Mouse (Mus musculus) spleen, adult 2 months (tissue): ENCODE measurements at regions not wholly inside any gene's neighbourhood (a gene's known extent, or its start where the extent isn't known, plus 50 kb on each side); places are given as distances from the start of the nearest gene placed in this dataset.

Experiments used
- DNase-seq, 2 experiments: peaks; one replicate each; pipeline versions ENCODE4 v3.0.0 to v3.0.0-alpha.2; 2012 to 2021; ENCODE audit warnings: low spot score in 2 of 2, low read depth in 1 of 2
- H3K27ac ChIP-seq: fragments of 200-500 bp; 2 replicates; pipeline ENCODE4 v1.5.1; 2012; ENCODE audit warnings: low read length, inconsistent platforms; ENCODE audit not compliant: insufficient read depth
- H3K27me3 ChIP-seq: fragments of 200-500 bp; 2 replicates; pipeline ENCODE4 v1.6.1; 2012; ENCODE audit warnings: mild to moderate bottlenecking, moderate library complexity, low read length, inconsistent platforms; ENCODE audit not compliant: control insufficient read depth, insufficient read depth
- H3K36me3 ChIP-seq: fragments of 200-500 bp; 2 replicates; pipeline ENCODE4 v1.6.1; 2012; ENCODE audit warnings: mild to moderate bottlenecking, low read length, inconsistent platforms; ENCODE audit not compliant: control insufficient read depth, insufficient read depth
- H3K4me1 ChIP-seq: fragments of 200-500 bp; 2 replicates; pipeline ENCODE4 v1.6.1; 2011; ENCODE audit warnings: inconsistent platforms; ENCODE audit not compliant: control insufficient read depth, insufficient read depth, insufficient read length
- H3K4me3 ChIP-seq: fragments of 200-500 bp; 2 replicates; pipeline ENCODE4 v1.5.1; 2011; ENCODE audit warnings: mild to moderate bottlenecking, inconsistent platforms; ENCODE audit not compliant: insufficient read depth, insufficient read length; ENCODE audit errors: extremely low read depth
- CTCF ChIP-seq: fragments of 200-500 bp; IDR thresholded peaks from 2 replicates; pipeline ENCODE4 v1.5.1; 2011; ENCODE audit warnings: mild to moderate bottlenecking, inconsistent platforms; ENCODE audit not compliant: insufficient read depth, insufficient read length, insufficient replicate concordance; ENCODE audit errors: extremely low read depth
- POLR2A ChIP-seq: fragments of 200-500 bp; IDR thresholded peaks from 2 replicates; pipeline ENCODE4 v1.6.1; 2011; ENCODE audit warnings: low read depth, low read length, inconsistent platforms
- WGBS: fragments of 180-500 bp; shearing (Covaris S2); methylation state at CpG from one replicate; pipeline ENCODE4 v1.1.7; 2018; 5-methylcytosine and 5-hydroxymethylcytosine counted together

- no peaks in the 10 kb centered on the region for H3K36me3 ChIP-seq
Observed at GRCm38 (mm10) chr12:70608672-70609071, 155.8 kb downstream of the Tmx1 start.

GRCm38 (mm10) chr12:70609116-70609871 is 156.4 kb downstream of the Tmx1 start:
- no peak for TF ChIP-seq POLR2A
- no peak for TF ChIP-seq CTCF
- Histone ChIP-seq H3K27ac (0 out of 2 replicates have a peak overlapping the region, but pooled peaks have one; percentile 12), H3K4me1 (no peaks in the 10 kb centered on the region), H3K27me3 (no peaks in the 10 kb centered on the region), H3K4me3 (no peak overlapping the region), H3K36me3 (no peaks in the 10 kb centered on the region)
- no peak for DNase-seq
- WGBS: 85% methylated on average over 7 of the region's 7 CpGs

More at GRCm38 (mm10) chr12:70608672-70609071, 155.8 kb downstream of the Tmx1 start:
- H3K4me3 ChIP-seq: no peak overlapping the region
- H3K4me1 ChIP-seq: no peaks in the 10 kb centered on the region
- 70% methylated on average over 5 of the region's 5 CpGs for WGBS
- TF ChIP-seq CTCF: no peak
- TF ChIP-seq POLR2A: no peak
- H3K27ac ChIP-seq: 0 out of 2 replicates have a peak overlapping the region, but pooled peaks have one; percentile 12
- no peak for DNase-seq
- H3K27me3 ChIP-seq: no peaks in the 10 kb centered on the region

- no peak overlapping the region for H3K27ac ChIP-seq
- H3K4me1 ChIP-seq: no peaks in the 10 kb centered on the region
- no peak for DNase-seq
- H3K4me3 ChIP-seq: no peak overlapping the region
- no peaks in the 10 kb centered on the region for H3K27me3 ChIP-seq
- TF ChIP-seq POLR2A: no peak
- no peak for TF ChIP-seq CTCF
- H3K36me3 ChIP-seq: no peaks in the 10 kb centered on the region
- 91% methylated on average over 5 of the region's 5 CpGs for WGBS
Observed at GRCm38 (mm10) chr12:70611891-70612290, 159.0 kb downstream of the Tmx1 start.

GRCm38 (mm10) chr12:70613244-70613643 is 160.3 kb downstream of the Tmx1 start:
- no peak for TF ChIP-seq POLR2A
- TF ChIP-seq CTCF: no peak
- 83% methylated on average over 5 of the region's 5 CpGs for WGBS

DNA sequence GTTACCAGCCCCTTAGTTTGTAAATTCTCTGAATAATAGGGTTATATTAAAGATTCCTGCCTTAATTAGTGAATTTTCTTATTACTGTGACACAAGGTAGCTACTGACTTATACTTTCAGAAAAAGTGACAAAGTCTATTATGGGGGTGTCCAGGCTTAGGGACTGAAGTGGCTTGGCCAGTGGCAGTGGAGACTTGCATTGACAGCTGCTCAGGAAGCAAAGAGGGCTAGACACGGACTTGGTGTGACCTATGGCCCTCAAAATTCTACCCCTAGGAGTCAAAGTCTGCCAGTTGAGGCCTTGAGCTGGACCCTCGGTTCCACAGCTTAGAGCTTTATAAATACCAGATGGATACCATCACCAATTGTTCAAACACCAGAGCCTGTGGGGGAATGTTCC is 161.2 kb downstream of the Tmx1 start:
- H3K4me1 ChIP-seq: no peaks in the 10 kb centered on the region
- no peak for TF ChIP-seq POLR2A
- H3K4me3 ChIP-seq: no peak overlapping the region
- no peak overlapping the region for H3K27ac ChIP-seq
- no peaks in the 10 kb centered on the region for H3K27me3 ChIP-seq
- no peak for DNase-seq
- no peaks in the 10 kb centered on the region for H3K36me3 ChIP-seq
- WGBS: 76% methylated on average over 2 of the region's 2 CpGs

More at GRCm38 (mm10) chr12:70613244-70613643, 160.3 kb downstream of the Tmx1 start:
- H3K4me3 ChIP-seq: no peak overlapping the region
- no peak overlapping the region for H3K27ac ChIP-seq
- no peaks in the 10 kb centered on the region for H3K27me3 ChIP-seq
- no peaks in the 10 kb centered on the region for H3K4me1 ChIP-seq
- no peak for DNase-seq
- no peaks in the 10 kb centered on the region for H3K36me3 ChIP-seq

DNA sequence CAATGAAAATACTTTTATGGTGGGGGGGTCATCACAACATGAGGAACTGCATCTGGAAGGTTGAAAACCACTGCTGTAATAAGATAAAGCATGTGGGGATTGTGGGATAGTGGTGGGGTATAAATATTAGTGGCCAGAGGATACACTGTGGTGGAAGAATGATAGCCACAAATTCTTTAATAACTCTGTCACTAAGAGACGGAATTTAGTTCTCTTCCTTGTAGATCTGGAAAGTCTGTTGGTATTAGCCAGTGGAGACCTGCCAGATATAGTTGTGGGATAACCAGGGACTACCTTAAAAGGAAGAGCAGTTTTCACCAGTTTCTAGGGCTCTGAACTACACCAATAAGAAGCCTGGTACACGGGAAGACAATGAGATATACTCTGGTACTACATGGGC is 161.8 kb downstream of the Tmx1 start:
- Histone ChIP-seq H3K4me1 (no peaks in the 10 kb centered on the region), H3K4me3 (no peak overlapping the region), H3K27me3 (no peaks in the 10 kb centered on the region), H3K36me3 (no peaks in the 10 kb centered on the region), H3K27ac (no peak overlapping the region)
- TF ChIP-seq POLR2A: no peak
- 93% methylated on average over 2 of the region's 2 CpGs for WGBS
- no peak for DNase-seq

GRCm38 (mm10) chr12:70615123-70615522 is 162.2 kb downstream of the Tmx1 start:
- Histone ChIP-seq H3K27me3 (no peaks in the 10 kb centered on the region), H3K4me3 (no peak overlapping the region), H3K4me1 (no peaks in the 10 kb centered on the region), H3K36me3 (no peaks in the 10 kb centered on the region), H3K27ac (no peak overlapping the region)
- TF ChIP-seq CTCF: no peak
- no peak for TF ChIP-seq POLR2A
- 92% methylated on average over 9 of the region's 9 CpGs for WGBS
- DNase-seq: no peak
